Mouse (Mus musculus): ENCODE measurements around the gene Tectb.
"Not testable (repeated sequence)": the region's sequence is repeated elsewhere in the genome, so short reads cannot be mapped to it uniquely, and the experiment has no call there.

The Tectb gene

DNA sequence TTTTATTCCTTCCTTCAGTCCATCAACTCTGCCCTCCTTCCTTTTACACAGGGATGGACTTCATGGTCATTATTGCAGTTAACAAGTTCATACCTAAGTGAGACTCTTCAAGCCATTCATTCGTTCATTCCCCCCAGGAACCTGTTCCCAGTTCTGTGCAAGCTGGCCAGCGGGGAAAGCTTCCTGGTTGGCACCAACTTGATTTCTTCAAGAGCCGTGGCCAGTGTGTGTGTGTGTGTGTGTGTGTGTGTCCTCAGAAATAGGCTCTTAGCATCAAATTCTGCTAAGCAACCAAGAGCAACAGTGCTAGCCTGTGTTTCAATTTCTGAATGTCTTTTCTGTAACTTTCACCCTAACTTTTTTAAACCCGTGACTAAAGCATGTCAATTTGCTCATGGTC lies 14.6 kb upstream of the Tectb start:
- DNase-seq (ENCODE audit: low read depth, low spot score) = no peak

DNA sequence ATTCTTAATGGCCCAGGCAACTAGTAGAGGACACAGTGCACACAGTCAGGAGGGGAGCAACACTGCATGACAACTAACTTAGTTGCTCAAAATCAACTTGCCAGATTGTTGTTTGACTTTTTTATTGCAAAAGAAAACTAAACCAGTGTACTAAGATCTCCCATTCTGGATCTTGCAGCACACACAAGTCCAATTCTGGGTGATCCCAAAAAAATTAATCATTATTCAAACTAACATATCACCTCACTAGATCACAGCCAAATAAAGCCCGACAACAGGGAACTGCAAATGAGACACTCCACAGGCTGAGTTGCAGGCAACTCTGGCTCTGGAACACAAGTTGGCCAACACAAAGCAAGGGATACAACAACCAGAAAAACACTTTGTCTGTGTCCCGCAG lies 13.8 kb upstream of the Tectb start:
- DNase-seq (ENCODE audit: low read depth, low spot score) = no peak

DNA sequence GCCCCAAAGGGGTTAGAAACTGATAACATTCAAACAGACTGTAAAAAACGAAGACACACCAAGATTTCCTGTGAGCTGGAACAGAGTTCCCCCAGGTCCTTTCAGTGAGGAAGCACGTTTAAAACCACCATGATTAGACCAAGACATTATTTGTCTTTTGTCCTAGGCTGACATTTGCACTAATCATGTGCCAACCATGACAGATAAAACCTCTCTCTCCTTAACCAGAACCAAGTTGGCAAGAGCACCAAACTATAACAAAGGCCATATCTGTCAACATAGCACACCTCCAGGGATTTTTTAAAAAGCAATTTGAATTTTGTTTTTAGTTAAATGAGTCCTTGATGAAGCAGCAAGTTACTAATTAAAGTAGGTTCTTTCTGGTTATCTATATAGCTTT lies 12.8 kb upstream of the Tectb start:
- DNase-seq (ENCODE audit: low read depth, low spot score) = no peak

DNA sequence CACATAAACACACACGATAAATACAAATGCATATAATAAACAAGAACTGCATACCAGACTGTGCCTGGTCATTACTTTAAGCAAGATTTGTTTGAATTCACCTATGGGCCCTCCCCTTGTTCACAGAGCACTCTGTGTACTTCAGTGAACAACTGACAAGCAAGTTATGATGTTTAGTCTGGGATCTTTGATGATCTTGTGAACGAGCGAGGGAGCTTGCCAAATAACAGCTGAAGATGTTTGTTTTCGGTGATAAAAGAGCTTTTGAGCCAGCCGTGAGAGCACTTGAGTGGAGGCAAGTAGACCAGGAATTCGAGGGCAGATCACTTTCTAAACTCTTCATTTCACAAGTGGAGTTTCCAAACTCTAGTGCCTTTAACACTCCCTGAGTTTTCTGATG lies 12.2 kb upstream of the Tectb start:
- DNase-seq (ENCODE audit: low read depth, low spot score) = no peak

DNA sequence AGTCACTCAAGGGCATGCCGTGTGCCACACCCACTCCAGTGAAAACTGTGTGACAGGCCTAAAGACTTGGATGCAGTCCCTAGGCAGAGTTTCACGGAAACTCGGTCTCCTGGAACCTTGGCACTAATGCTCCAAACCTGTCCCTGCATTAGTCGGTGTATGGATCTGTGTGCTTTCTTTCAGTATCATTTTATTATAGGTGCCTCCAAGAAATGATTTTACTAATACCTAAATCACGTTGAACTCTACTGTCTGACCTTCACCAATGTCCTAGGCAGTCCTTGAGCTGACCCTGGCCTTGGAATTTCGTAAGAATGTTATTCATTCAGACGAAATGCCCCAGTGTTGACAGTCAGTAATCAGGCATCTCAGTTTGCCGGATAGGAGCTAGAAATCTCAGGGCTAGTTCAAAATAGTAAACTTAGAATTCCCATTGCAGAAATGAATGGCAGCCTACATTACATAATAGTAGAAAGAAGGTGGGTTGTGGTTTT lies 11.2 kb upstream of the Tectb start:
- not testable (repeated sequence) for DNase-seq (ENCODE audit: low read depth, low spot score)

DNA sequence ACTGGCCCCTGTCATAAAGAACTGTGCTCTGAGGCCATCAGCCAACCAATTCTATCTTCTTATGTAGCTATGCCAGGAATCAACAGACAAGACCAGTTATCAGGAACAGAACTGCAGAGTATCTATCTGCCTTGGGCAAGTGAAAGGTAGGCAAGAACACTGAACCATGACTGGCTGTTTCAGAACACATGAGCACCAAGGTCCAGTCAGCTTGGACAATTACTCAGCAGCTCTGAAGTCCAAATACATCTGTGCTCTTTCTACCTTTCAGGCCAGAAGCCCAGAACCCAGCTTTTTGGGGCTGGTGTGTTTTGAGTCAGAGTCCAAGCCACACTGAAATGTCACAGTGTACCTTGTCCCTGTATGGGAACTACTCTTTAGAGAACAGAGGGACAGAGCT lies 10.1 kb upstream of the Tectb start:
- no peak for DNase-seq (ENCODE audit: low read depth, low spot score)

DNA sequence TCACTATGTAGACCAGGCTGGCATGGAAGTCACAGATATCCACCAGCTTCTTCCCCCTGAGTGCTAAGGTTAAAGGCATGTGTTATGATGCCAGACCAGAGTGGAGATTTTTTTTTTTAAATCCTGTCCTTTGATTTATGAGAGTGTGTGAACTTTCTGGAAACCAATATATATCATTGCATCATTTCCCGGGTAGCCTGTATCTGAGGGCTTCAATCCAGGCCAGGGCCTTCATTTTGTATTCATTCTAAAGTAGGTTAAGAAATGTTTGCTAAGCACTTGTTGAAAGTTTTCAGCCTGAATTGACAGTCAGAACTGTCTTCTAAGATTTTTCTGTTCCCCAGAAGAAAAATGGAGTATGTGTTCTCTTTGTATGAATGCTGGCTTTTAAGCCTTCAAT lies 8.9 kb upstream of the Tectb start:
- DNase-seq (ENCODE audit: low read depth, low spot score) = no peak

DNA sequence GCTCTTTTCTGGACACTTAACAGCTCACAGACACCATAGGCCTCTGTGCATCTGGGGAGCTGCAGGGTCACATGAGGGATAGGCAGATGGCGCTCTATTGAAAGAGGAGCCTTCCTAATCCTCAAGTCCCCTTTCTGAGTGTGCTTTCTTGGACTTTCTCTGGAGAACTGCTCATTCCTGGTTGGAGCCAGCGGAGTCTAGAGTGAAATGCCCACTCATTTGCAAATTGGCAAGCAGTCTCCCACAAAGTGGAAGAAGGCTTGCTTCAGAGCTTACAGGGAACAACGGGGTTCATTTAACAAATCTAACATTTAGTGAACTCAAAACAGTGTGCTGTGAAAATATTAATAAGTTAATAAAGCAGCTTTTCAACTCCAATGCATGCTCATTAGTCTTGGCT lies 3.4 kb upstream of the Tectb start:
- DNase-seq (ENCODE audit: low read depth, low spot score) = no peak

DNA sequence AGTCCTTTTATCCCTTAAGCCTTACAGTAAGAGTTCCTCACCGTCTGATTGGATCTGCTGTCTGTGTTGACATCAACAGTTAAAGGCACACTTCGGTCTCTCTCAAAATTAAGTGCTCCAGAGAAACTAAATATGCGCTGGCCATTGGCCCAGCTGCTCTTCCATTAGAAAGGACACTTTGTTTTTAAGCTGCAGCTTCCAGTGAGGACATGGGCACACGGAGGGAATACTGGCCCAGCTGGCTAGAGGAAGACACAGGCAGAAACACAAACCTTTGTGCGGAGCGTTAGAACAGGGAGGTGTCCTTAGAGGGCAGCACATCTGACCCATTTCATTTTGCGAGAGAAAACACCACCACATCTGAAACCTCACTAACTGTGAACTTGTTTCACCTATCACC lies 3.9 kb downstream of the Tectb start:
- DNase-seq (ENCODE audit: low read depth, low spot score) = peak; percentile 30

DNA sequence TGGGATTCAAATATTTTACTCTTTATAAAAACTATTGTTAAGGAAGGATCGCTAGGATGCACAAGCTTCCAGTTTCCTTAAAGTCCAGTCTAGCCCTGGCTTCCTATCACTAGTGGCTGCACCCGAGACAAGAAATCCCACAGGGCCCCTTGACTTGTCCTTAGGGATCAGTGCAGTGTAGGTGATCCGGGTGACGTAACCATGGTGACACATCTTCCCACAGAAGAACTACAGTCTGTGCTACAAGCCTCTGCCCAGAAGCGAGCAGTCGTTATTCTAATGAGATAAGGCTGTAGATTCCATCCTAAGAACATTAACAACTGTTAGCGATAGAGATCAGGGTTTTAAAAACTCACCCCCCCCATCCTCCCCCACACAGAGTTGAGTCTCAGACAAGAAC lies 4.5 kb downstream of the Tectb start:
- no peak for DNase-seq (ENCODE audit: low read depth, low spot score)

DNA sequence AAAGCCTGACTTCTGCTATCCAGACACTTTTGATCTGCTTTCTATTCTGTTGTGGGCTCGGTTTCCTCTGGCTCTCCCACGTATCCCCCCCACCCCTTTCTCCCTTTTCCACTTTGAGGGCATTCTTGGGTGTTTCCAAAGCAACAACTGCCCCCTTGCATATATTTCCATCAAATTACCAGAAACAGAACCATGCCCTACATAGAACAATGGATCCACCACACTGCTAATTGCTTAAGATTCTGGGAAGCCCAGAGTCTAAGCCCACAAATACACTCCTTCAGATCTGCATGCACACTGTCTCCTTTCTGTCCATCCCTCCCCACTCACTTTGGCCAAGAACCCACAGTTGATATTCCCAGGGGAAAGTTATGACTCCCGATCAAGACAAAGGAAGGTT lies 5.1 kb downstream of the Tectb start:
- no peak for DNase-seq (ENCODE audit: low read depth, low spot score)

DNA sequence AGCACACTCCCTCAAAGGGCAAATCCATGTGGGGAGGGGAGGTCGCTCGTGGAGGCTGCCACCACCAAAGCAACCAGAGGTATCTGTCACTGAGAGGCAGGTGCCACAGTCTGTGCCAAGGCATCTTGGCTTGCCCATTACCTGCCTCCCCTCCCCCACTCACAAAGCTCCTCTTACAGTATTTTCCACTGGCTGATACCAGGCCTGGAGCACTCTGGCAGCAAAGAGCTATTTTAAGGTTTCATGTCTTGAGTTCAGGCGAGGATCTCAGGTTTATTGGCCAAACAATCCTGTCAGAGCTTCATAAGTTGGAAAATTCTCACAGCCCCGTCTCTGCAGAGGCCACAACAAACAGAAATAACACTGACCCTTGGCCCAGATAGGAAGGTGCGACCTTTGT lies 9.5 kb downstream of the Tectb start:
- DNase-seq (ENCODE audit: low read depth, low spot score) = peak; percentile 90

DNA sequence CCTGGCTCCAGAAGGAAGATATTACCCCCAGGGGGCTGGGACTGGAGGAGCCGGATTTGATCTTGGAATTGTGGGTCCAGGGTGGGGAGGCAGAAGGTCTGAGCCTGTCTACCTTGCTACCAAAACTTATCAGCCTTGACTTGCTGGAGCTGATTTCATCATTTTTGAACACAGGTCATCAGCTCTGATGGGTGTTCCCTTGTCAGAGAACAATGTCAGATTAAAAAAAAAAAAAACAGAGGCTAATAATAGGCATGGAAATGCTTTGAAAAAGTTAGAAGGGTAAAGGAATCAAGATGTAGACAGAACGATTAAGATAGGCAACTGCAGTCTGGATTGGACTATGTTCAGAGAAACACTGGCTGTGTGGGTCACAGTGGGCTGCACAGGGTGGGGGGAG lies 11.1 kb downstream of the Tectb start:
- no peak for DNase-seq (ENCODE audit: low read depth, low spot score)

DNA sequence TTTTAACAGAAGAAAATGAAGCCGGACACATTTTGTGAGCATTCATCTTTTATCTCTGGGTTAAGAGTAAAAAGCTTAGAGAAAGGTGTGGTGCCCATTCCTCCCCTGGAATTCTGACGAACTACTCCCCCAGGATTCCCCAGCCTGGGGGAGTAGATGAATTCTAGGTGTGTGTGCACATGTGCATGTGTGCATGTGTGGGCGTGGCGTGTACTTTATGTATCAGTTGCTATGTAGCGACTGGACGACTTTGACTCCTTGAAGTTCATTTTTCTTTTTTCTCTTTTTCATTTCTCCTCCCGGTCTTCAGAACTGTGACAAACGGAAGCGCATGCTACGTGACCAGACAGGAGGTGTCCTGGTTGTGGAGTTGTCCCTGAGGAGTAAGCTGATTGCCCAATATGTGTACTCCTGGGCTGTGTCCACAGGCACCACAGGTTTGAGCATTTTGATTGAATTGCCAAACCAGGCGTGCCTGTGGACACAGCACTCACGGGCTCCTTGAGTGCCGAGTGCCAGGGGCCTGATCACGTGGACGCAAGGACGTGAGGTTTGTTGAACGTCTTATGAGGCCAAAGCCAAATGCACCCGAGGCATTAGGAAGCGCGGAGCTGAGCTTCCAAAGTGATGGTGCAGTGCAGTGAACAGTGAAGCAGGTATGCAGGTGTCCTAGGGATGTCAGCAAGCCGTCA lies 11.9 kb downstream of the Tectb start:
- DNase-seq (ENCODE audit: low read depth, low spot score) = no peak

DNA sequence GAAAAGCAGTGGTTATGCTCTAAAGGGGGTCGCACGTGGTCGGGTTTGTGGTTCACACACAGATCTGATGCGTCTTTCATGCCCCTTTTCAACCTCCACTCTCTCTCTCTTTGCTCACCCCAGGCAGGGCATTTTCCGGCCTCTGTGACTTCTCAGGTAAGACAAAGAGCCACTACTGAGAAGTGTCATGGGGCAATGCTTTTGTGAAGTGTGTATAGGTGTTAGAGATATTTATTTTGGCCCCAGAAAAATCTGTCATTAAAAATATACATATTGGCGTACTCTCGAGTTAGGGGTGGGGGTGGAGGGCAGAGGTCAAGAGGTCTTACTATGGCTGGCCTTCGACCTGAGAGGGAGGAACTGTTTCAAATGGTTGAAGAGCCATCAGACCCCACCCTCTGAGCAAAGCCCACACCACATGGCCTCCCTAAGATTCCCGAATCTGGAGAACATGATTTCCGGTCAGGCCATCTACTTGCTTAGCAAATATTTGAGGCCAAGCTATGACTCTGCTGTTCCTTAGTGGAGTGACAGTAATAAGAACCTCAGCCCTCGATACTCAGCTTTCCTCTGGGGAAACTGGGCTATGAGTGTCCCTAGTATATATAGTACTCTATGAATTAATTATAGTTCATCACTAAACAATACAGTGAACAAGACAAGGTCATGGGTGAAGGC lies 13.3 kb downstream of the Tectb start:
- DNase-seq (ENCODE audit: low read depth, low spot score) = no peak

DNA sequence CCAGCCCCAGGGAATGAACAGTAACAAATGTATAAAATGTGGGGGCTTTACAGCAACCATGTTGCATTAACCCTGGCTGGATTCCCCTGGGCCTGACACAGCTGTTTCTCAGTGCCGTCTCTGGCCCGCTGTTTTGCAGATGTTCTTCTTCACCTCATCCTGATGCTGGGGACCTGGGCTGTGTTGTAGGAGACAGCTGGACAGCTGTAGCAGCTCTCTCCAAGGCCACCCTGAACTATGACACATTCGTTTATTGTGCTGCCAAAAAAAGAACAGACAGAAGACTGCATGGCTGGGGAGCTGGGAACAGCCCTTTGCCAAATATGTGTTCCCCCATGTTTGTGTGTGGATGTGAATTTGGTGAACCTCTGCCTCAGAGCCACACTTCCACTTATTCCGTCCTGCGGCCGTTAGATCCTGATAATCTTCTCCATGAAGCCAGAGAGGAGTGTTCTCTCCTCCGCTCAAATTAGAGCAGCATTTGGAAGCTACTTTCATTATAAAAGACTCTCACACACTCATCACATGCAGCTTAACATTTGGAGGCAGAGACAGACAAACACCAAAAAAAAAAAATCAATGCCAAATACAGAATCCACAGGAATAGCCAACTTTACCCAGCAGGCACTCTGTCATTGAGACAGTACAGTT lies 14.1 kb downstream of the Tectb start:
- peak; percentile 43 for DNase-seq (ENCODE audit: low read depth, low spot score)

DNA sequence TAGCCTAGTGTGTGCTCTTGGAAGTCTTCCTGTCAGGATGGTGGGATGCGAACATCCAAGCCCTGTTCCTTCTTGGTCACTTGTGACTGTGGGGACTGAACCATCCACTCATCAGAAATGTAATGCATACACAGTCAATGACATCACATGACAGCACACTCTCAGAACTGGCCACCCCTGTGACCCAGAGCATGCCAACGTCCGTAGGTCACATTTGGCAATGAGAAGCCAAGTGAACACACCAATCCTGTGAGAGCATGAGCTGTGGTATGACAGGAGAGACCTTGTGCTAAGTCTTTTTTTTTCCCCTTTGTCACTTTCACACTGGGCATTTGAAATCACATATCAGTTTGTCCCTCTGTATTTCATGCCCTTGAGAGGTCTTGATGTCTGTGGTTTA lies 15.0 kb downstream of the Tectb start:
- DNase-seq (ENCODE audit: low read depth, low spot score) = no peak

DNA sequence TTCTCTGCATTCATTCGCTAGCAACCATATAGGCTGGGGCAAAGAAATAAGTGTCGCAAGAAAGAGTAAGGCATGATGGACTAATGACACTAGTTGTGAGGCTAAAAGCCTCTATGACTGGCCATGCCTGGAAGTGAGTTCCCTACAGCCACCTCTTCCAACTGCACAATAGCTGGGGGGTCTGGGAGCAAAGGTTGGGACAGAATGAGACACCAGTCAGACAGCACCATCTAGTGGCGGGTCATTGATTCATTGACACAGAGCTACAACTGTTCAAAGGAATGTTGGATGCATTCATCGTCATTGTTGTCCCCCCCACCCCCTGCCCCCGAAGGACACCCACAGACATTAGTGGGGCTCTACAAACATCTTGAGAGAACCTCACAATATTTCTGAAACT lies 17.8 kb downstream of the Tectb start:
- peak; percentile 34 for DNase-seq (ENCODE audit: low read depth, low spot score)

DNA sequence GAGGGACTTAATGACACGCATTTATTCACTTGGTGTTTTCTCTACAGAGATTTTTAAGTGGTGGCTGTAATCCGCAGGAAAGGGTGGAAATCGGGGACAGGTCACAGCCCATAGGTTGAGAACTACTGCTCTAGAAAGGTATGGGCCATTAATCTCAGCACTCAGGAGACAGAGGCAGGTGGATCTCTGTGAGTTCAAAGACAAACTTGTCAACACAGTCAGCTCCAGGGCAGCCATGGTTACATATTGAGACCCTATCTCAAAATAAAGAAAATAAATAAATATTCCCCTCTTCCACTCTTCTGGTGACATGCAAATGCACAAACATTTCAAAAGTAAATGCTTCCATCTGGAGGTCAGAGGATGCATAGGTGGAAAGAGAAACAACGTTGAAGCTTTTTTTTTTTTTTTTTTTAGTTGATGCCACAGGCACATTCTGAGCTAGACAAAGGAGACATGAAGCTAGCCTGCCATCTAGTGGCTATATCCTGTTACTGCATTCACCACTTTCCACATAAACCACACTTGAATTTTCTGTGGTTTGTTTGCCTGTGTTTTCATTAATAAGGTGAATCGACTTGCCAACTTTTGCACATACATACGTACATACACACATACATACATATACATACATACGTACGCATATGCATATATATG lies 26.1 kb downstream of the Tectb start:
- DNase-seq (ENCODE audit: low read depth, low spot score) = peak; percentile 40

DNA sequence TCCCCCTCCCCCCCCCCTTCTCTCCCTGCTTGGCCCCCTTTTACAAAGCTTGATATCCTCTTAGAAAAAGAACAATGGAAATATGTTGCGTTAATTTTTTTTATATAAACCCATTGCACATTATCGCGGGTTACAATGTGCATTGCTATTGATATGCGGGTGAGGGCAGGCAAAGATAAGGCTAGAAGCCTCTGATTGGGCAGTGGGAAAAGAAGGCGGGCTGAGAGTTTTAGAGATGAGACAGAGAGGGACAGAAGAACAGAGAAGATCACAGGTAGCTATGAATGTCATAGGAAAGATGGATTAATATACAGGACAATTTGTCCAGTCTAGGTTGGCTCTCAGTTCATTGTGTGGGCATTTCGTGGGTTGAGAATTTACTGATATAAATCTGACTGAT lies 26.7 kb downstream of the Tectb start:
- no peak for DNase-seq (ENCODE audit: low read depth, low spot score)

DNA sequence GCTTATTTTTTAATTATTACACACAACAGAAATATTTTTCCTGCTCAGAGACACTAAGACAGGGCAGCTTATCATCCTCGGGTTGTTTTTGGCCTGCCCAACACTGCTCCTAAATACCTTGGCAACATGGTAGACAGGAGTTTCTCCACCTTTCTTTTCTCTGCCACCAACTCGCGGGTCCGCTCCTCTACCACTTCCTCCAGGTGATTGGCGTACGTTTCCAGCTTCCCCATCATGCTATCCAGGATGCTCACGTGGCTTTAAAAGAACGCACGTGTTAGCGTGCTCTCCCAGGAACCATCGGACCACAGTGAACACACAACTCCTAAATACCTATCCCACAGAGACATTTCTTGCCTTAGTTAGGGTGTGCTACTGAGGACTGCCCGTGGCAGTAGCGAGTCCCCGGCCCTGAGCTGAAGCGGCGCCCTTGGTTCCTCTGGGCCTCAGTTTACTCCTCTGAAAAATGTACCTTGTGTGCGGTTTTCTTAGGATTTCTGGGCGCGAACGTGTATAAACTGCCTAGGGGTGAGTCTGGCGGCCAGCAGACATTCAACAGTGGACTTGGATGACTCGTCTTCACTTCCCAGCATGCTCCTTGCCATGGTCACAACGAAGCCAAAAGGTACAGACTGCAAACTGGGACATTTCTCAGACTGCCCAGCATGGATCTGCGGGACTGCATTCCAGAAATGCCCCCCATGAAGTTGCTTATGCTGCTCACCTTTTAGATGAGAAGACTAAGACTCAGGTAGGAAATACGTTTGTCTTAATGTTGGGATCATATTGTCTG lies 27.4 kb downstream of the Tectb start:
- no peak for DNase-seq (ENCODE audit: low read depth, low spot score)

DNA sequence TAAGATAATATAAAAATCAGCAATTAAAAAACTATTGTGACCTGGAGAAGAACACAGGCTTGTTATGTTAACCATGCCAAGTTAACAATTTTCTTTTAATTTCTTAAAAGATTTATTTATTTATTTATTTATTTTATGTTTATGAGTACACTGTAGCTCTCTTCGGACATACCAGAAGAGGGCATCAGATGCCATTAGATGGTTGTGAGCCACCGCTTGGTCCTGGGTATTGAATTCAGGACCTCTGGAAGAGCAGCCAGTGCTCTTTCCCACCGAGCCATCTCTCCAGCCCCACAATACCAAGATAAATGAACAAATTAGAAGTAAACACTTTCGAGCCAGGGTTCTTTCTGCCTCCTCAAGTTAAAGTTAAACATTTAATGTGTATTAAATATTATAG lies 28.1 kb downstream of the Tectb start:
- DNase-seq (ENCODE audit: low read depth, low spot score) = no peak

Data from skeletal muscle tissue, adult 2 months (tissue).